Mouse (Mus musculus): Measurements from ENCODE around the gene Rnase13.
A peak's percentile ranks its signal among the peaks of the same experiment; 100 is the strongest.

DNA sequence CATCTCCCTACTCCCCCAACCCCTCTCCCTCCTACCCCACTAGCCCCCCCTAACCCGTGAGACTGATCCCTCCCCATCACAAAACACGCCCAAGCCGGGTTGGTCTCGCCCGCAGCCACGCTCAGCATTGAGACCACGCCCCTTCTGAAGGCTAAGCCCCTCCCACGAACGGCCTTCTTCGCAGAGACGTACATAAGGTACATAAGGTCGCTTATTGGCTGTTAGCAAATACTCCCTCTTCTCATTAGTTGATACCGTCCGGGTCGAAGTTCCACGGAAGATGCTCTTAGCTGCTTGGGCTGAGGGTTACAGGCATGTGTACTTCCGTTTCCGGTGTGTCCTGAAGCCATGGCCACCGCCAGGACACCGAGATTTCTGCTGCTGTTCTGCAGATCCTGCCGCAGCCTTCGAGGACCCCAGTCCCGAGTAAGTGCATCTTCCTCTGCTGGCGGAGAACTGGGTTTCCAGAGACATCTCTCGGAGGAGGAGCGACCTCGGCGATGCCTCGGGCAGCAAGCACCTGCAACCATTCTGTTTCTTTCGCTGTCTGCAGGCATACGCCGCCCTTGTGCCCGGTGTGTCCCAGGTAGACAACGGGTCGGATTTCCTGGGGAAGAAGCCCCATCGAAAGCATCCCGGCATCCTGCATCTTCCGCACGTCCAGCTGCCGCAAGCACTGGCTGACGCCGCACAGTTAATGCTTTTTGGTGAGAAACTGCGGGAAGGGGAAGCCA, 37.8 kb downstream of the Rnase13 start, which contains the start of gene Mettl17:
- TF ChIP-seq POLR2A (IDR thresholded peaks at IDR 0.05; ENCODE audit: low read depth, low read length) (peak; percentile 21; the same call in 1 of the 2 replicates), CTCF (IDR thresholded peaks at IDR 0.05; ENCODE audit: extremely low read depth, insufficient read depth, insufficient read length, insufficient replicate concordance) (no peak)
